14 mouse cellular contexts compared by ENCODE assay signal in genomic region chr5:132029038-132029437, GRCm38 (mm10).
DNase-seq lines count a peak whose midpoint lies in the region; ATAC-seq and TF ChIP-seq lines count a peak whose summit lies in the region.
"Had no signal": no experiment of that assay in that cellular context is flagged by ENCODE, and none has a peak within 500 bp of the region (broad histone marks: within the 10 kb centered on the region; RNA-seq: fewer than 3 reads in every experiment).

No protein-coding gene starts in this region.

- peak overlapping the region; percentile 73 for H3K27ac ChIP-seq in layer of hippocampus, adult 2 months
- H3K27ac ChIP-seq in embryonic facial prominence, embryonic 14.5 days (replicated peaks; ENCODE audit: low read depth, low read length), result no peak overlapping the region
- H3K27ac ChIP-seq: heart, adult 2 months; hindbrain, postnatal 0 days had no signal

- no peak for TF ChIP-seq POLR2A in brain, embryonic 14.5 days (IDR thresholded peaks at IDR 0.05; ENCODE audit: borderline replicate concordance, extremely low read depth, insufficient read depth, insufficient read length, poor library complexity, severe bottlenecking)

- 43% methylated on average over 12 of the region's 12 CpGs for WGBS in embryonic facial prominence, embryonic 14.5 days

- no peak overlapping the region for H3K4me2 ChIP-seq in embryonic facial prominence, embryonic 14.5 days (ENCODE audit: low read depth, low read length)

- H3K27me3 ChIP-seq in embryonic facial prominence, embryonic 14.5 days (replicated peaks; ENCODE audit: control insufficient read depth, insufficient read depth, low read length), result no peaks in the 10 kb centered on the region
- H3K27me3 ChIP-seq: megakaryocyte, embryonic 14.5 days had no signal

- H3K9ac ChIP-seq in embryonic facial prominence, embryonic 14.5 days (ENCODE audit: low read depth, low read length), result no peak overlapping the region

- ATAC-seq in embryonic facial prominence, embryonic 14.5 days (ENCODE audit: low read depth), result no peak
- ATAC-seq in erythroid progenitor cell, adult 5-6 weeks (replicated peaks; ENCODE audit: low FRiP score, poor library complexity, severe bottlenecking), result no peak
- ATAC-seq: hindbrain, postnatal 0 days had no signal

- TF ChIP-seq CTCF in layer of hippocampus, adult 2 months (conservative IDR thresholded peaks at IDR 0.05), result no peak
- no peak for TF ChIP-seq CTCF in brain, embryonic 14.5 days (IDR thresholded peaks at IDR 0.05; ENCODE audit: borderline replicate concordance, extremely low read depth, insufficient read depth, insufficient read length)

- no peaks in the 10 kb centered on the region for H3K9me3 ChIP-seq in embryonic facial prominence, embryonic 14.5 days (ENCODE audit: control insufficient read depth, low read length)

- no peaks in the 10 kb centered on the region for H3K36me3 ChIP-seq in embryonic facial prominence, embryonic 14.5 days (ENCODE audit: control insufficient read depth, insufficient read depth, low read length)

- peaks cover 20% of the 10 kb centered on the region for H3K4me1 ChIP-seq in embryonic facial prominence, embryonic 14.5 days (ENCODE audit: control insufficient read depth, insufficient read depth, low read length)

- DNase-seq in layer of hippocampus, adult 2 months (ENCODE audit: low spot score in 2 of 2), result peak in 1 of 2 experiments; percentile 15
- no peak for DNase-seq in layer of hippocampus, adult 8-10 months (ENCODE audit: low spot score in 2 of 2)
- DNase-seq in brain, embryonic 14.5 days (ENCODE audit: low read depth), result peak; percentile 62
- peak; percentile 77 for DNase-seq in embryonic facial prominence, embryonic 14.5 days (ENCODE audit: low spot score)
- peak; percentile 10 for DNase-seq in lung, postnatal 10 days
- DNase-seq in neural tube, embryonic 10.5 days (ENCODE audit: extremely low spot score, low spot score), result no peak
- DNase-seq: kidney, adult 9 months; liver; thymus, adult 2 months had no signal

- no peak overlapping the region for H3K4me3 ChIP-seq in layer of hippocampus, adult 2 months
- H3K4me3 ChIP-seq in embryonic facial prominence, embryonic 14.5 days (ENCODE audit: low read depth, low read length), result no peak overlapping the region
- H3K4me3 ChIP-seq: heart, adult 2 months; megakaryocyte, embryonic 14.5 days; myocyte had no signal

Comparison
In these comparisons a context has a peak if more than half of its experiments do, and no peak if none do; other contexts are left out.
1. DNase-seq: peak in brain, embryonic 14.5 days (single experiment), embryonic facial prominence, embryonic 14.5 days (single experiment) and lung, postnatal 10 days (single experiment); none in layer of hippocampus, adult 8-10 months (0 of 2) and neural tube, embryonic 10.5 days (single experiment).